Mouse (Mus musculus) erythroid progenitor cell, adult 5-6 weeks (primary cell): Measurements from ENCODE around the gene Clgn. TPM values are rescaled to one million over a fixed set of nuclear protein-coding genes. Genes with fewer than 3 reads are reported as not detected.
"Not testable (repeated sequence)": the region's sequence is repeated elsewhere in the genome, so short reads cannot be mapped to it uniquely, and the experiment has no call there.

ENCODE experiments used
- ATAC-seq: replicated peaks from 2 replicates; pipeline ENCODE4 v1.8.0; 2016; ENCODE audit warnings: moderate number of reproducible peaks, mild to moderate bottlenecking, moderate TSS enrichment, inconsistent platforms; ENCODE audit not compliant: poor library complexity, low FRiP score, severe bottlenecking
- total RNA-seq, 2 experiments: library from RNA; stranded (forward) in 1 of 2; stranded (reverse) in 1 of 2; fragments of 150-400 nt in 1 of 2; fragments of 186-747, 209-891 nt in 1 of 2; gene quantifications; 2 replicates each; pipeline versions ENCODE4 v1.2.3 to v1.2.4; 2015 to 2017; ENCODE audit warnings: low replicate concordance in 2 of 2

Clgn gene
- total RNA-seq, 2 experiments from 2014 or later: 8.0 to 10.9 TPM

GRCm38 (mm10) chr8:83418805-83419516 is 29.3 kb downstream of the Clgn start:
- ATAC-seq: no peak

DNA sequence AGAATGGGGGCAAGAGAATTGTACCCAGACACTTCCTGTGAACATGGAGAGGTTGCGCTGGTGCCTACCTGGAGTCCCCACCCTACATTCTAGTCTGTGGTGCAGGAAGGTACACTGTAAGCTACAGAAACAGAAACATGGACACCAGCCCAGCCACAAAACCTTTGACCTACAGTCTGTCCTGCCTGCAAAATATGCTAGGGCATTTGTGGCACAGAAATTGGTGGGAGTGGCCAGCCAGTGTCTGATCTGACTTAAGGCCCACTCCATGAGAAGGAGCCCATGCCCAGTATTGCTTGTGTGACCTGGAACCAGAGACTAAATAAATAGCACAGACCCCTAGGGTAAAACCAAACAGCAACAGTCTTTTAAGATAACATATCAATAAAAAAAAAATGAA is 31.7 kb downstream of the Clgn start:
- ATAC-seq: no peak

GRCm38 (mm10) chr8:83423032-83423825 is 33.6 kb downstream of the Clgn start:
- peak; percentile 90 for ATAC-seq

GRCm38 (mm10) chr8:83425202-83425601 is 35.5 kb downstream of the Clgn start:
- no peak for ATAC-seq

DNA sequence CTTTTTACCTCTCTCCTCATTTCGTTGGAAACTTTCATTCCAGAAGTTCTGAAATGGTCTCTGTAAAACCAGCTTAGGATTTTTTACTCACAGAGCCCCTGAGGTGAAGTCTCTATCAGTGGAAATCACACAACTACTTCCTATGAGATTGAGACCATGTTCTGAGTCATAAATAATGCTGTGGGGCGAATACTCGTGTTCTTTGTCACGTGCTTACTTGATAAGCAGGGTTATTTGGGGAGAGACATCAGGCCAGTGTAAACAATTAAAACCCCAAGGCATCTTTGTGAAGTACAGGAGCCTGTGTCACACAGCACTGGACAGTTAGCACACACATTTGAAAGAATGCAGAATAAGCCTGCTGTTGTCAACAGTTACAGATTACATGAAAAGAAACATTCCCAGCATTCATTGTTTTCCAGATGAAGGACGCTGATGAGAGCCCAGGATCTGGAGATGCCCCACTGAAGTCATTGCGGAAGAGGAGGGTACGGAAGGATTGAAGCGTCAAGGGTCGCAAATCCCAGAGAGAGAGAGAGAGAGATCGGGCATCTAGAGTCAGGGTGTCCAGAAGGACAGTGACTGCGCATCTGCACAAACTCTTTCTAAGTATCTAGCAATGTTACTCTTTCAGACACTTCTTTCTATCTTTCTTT is 36.6 kb downstream of the Clgn start:
- ATAC-seq: no peak

DNA sequence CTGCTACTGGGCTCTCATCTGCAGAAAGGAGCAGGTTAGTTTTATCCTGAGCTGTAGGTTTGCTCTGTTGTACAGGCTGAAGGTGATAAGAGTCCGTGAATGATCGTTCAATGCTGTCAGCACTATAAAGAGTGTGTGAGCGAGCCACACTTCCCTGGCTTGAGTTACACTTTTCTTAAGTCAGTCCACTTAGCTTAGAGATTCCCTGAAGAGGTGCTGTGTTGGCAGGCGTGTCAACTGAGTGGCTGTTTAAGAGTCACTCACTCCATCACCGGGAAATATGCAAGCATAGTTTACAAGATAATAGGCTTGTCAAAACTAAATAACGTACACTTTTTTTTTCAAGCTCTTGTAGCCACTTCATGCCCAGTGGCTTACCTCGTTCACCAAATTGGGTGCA is 37.3 kb downstream of the Clgn start:
- peak; percentile 18 for ATAC-seq

DNA sequence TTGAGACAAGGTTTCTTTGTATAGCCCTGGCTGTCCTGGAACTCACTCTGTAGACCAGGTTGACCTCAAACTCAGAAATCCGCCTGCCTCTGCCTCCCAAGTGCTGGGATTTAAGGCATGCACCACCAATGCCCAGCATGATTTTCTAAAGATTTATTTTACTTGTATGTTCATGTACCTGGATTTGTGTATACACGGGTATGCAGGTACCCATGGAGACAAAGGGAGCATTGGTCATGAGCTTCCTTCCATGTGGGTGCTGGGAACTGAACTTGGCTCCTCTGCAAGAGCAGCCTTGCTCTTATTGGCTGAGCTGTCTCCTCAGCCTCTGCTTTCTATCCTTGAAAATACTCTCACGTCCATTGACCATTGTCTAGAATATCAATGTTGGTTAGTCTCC is 39.0 kb downstream of the Clgn start:
- ATAC-seq: not testable (repeated sequence)

GRCm38 (mm10) chr8:83429071-83429524 is 39.4 kb downstream of the Clgn start:
- peak; percentile 94 for ATAC-seq

DNA sequence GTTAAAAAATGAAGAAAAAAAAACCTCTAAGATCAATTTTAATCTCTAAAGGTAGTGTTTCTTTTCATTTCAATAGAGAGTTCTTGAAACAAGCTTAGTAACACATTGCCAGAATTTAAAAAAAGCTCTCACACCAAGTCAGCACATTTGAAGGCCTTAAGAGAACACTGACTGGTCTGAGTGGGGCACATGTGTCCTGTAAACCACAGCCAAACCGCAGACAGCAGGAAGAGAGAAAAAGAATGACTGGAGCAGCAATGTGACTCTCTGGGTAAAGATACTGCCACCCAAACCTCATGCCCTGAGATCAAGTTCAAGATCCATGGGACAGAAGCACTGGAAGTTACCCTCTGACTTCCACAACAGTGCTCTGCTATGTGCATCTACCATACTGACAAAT is 47.4 kb downstream of the Clgn start:
- no peak for ATAC-seq

DNA sequence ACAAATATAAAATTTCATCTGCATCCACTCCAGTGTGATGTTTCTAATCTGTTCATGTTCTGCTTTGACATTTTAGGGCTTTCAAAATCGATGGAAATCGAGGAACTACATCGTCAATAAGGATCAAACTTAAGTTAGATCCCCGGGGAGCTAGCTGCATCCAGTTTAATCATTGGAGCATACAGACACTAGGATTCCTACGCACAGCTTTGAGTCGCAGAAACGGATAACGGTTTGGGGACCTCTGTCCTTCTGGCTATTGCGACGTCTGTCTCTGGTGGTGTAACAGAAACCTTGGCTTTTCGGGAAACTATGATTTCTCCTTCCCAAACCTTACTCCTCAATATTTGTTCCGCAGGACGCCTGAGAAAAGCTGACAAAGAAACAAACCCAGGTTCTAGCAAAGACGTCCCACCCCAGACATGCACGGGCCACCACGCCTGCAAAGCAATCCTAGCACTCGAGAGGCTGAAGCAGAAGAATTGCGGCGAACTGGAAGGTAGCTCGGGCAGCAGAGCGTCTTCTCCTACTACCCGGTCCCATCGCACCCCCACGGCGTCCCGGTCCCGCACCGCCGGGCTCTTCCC is 52.1 kb downstream of the Clgn start:
- ATAC-seq: peak; percentile 33

DNA sequence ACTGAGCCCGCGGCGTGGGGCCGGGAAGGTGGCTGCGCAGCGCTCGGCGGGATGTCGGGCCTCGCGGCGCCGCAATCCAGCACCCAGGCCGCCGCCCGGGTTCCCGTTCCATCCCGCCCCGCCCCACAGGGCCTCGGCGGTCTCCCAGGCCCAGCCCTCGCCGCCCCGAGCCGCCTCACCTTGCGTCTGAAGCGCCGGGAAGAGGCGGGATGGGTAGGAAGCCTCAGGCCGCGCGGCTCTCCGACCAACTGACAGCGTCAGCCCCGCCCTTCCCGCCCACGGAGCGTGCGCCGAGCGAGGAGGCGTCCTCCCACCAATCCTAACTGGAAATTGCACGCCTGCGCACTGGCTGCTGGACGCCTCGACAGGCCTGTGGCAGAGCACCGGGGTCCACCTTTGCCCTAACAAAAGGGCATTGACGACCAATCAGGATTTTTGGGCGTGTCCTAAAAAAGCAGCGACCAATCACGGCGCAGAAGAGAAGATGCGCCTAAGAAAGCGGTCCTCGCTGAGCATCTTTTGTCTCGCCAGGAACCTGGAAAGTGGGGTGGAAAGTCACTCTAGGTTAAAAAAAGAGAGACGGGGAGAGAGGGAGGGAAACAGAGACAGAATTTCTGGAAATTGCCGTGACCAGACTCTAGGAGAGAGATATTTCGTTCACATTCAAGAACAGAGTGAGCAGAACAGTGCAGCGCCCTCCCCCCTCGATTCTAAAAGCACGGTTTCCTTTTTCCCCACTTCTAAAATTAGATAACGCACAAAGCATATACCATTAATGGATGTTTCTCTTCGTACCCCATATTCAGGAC is 52.8 kb downstream of the Clgn start:
- peak; percentile 96 for ATAC-seq

GRCm38 (mm10) chr8:83443052-83443400 is 53.4 kb downstream of the Clgn start:
- no peak for ATAC-seq

DNA sequence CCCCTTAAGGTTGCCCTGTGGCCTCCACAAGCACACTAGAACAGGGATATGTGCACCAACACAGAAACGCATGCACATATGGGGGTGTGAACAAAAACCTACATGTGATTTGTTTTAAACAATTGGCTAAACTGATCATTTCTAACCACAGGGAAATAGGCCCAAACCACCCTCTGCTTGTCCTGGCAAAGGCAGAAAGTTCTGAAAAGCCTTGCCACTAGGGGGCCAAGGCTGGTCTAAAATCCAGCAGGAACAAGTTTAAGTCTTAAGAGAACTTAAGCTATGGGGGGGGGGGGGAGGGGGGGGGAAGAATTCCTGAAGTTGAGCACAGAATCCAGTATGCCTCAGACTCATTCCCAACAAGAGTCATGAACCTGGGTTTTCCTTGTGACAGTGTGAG is 60.3 kb downstream of the Clgn start:
- 0 out of 2 replicates have a peak, but pooled peaks have one; percentile 63 for ATAC-seq

GRCm38 (mm10) chr8:83451056-83451455 is 61.4 kb downstream of the Clgn start:
- peak; percentile 80 for ATAC-seq

DNA sequence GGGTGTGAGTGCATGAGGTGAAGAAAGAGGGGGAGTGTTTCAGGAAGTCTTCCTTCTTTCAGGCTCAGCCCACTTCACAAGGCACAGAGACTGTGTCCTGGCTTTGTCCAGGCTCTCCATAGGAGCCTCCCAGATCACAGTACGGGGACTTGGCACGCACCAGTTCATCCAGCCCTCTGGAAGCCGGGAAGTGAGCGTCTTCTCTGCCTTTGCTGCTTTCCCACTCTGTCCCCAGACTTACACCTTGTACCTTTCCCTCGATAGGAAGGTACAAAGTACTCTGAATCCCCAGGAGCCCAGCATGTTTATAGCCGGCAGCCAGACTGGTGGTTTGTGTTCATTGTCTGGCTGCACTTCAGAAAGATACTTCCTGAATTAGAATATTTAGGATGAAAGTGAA is 67.5 kb downstream of the Clgn start:
- ATAC-seq: no peak

DNA sequence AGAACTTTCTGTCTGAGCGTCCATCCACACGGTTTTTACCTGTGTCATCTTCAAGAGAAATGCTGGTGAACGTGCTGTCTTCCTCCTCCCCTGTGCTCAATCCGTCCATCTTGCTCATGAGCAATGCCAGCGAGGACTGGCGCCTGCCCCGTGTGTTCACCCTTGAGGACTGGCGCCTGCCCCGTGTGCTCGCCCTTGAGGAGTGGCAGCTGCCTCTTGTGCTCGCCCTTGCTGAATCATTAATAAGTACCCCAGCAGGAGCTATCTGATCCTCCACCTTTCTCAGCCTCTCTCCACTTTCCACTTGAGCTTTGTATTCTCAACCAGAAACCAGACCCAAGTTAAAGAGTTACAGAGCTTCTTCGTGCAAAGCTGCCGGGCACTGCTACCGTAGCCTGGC is 68.6 kb downstream of the Clgn start, which contains the start of gene Scoc:
Gene Scoc, minus strand, starts transcription at position 170 of the 400 bp plus-strand sequence.
- no peak for ATAC-seq

GRCm38 (mm10) chr8:83459606-83460005 is 69.9 kb downstream of the Clgn start:
- ATAC-seq: no peak
